ENCODE assay signal across 7 mouse cellular contexts in genomic region chr17:6481590-6481963, GRCm38 (mm10). TPM values are rescaled to one million over a fixed set of nuclear protein-coding genes. Genes with fewer than 3 reads are reported as not detected.
DNase-seq lines count a peak whose midpoint lies in the region; ATAC-seq and TF ChIP-seq lines count a peak whose summit lies in the region.
"Not testable (repeated sequence)": the region's sequence is repeated elsewhere in the genome, so short reads cannot be mapped to it uniquely, and the experiment has no call there.

No protein-coding gene starts in this region.

- H3K27ac ChIP-seq in MEL (ENCODE audit: control insufficient read depth, low read depth, low read length); forebrain, embryonic 11.5 days (ENCODE audit: low read depth, low read length); midbrain, embryonic 10.5 days (replicated peaks); midbrain, embryonic 11.5 days (ENCODE audit: low read depth, low read length); neural tube, embryonic 11.5 days (ENCODE audit: low read depth, low read length); stomach, postnatal 0 days (replicated peaks): not testable (repeated sequence)

- H3K9me3 ChIP-seq in MEL (replicated peaks; ENCODE audit: insufficient read depth, low read length); forebrain, embryonic 11.5 days (ENCODE audit: control insufficient read depth, low read length); midbrain, embryonic 10.5 days (replicated peaks); midbrain, embryonic 11.5 days (ENCODE audit: control insufficient read depth, low read length); neural tube, embryonic 11.5 days (ENCODE audit: control insufficient read depth, low read length); stomach, postnatal 0 days (ENCODE audit: control insufficient read depth, low read length): not testable (repeated sequence)

- TF ChIP-seq CTCF in MEL (IDR thresholded peaks at IDR 0.05 in 2 of 3, conservative IDR thresholded peaks at IDR 0.05 in 1 of 3; ENCODE audit: control insufficient read depth in 1 of 3, insufficient read depth in 1 of 3, low read depth in 2 of 3, low read length in 3 of 3, poor library complexity in 1 of 3, severe bottlenecking in 1 of 3); stomach, postnatal 0 days (IDR thresholded peaks at IDR 0.05; ENCODE audit: low read depth): not testable (repeated sequence)

- not testable (repeated sequence) for TF ChIP-seq EP300 in MEL (IDR thresholded peaks at IDR 0.05; ENCODE audit: low read depth in 1 of 2, low read length in 2 of 2); stomach, postnatal 0 days (optimal IDR thresholded peaks at IDR 0.05)

- not testable (repeated sequence) for H3K9ac ChIP-seq in MEL (ENCODE audit: control insufficient read depth, low read depth, low read length, poor library complexity, severe bottlenecking); forebrain, embryonic 11.5 days (ENCODE audit: low read length); midbrain, embryonic 11.5 days (ENCODE audit: low read length); neural tube, embryonic 11.5 days (ENCODE audit: low read length); stomach, postnatal 0 days (ENCODE audit: low read length)

- TF ChIP-seq POLR2A in MEL (IDR thresholded peaks at IDR 0.05; ENCODE audit: control insufficient read depth in 1 of 2, insufficient read depth in 1 of 2, low read depth in 1 of 2, low read length in 2 of 2, poor library complexity in 1 of 2), result not testable (repeated sequence)

- H3K4me3 ChIP-seq in MEL (ENCODE audit: control insufficient read depth in 1 of 2, insufficient read depth in 1 of 2, low read depth in 2 of 2, low read length in 2 of 2); forebrain, embryonic 11.5 days (ENCODE audit: low read depth, low read length); midbrain, embryonic 10.5 days; midbrain, embryonic 11.5 days (ENCODE audit: low read depth, low read length); neural tube, embryonic 11.5 days (ENCODE audit: low read depth, low read length); stomach, postnatal 0 days (ENCODE audit: low read depth, low read length): not testable (repeated sequence)

- not testable (repeated sequence) for H3K4me1 ChIP-seq in MEL (ENCODE audit: control insufficient read depth in 1 of 2, insufficient read depth in 2 of 2, low read length in 2 of 2); forebrain, embryonic 11.5 days (replicated peaks; ENCODE audit: control insufficient read depth, insufficient read depth, low read length); midbrain, embryonic 10.5 days; midbrain, embryonic 11.5 days (ENCODE audit: control insufficient read depth, insufficient read depth, low read length); neural tube, embryonic 11.5 days (ENCODE audit: control insufficient read depth, insufficient read depth, low read length); stomach, postnatal 0 days (replicated peaks; ENCODE audit: control insufficient read depth, insufficient read depth)

- H3K4me2 ChIP-seq in forebrain, embryonic 11.5 days (ENCODE audit: low read depth, low read length, severe bottlenecking); midbrain, embryonic 11.5 days; neural tube, embryonic 11.5 days (ENCODE audit: low read depth); stomach, postnatal 0 days (replicated peaks; ENCODE audit: low read depth): not testable (repeated sequence)

- not testable (repeated sequence) for ATAC-seq in forebrain, embryonic 11.5 days (replicated peaks; ENCODE audit: low FRiP score); midbrain, embryonic 11.5 days (ENCODE audit: low FRiP score); neural tube, embryonic 11.5 days (ENCODE audit: insufficient read depth, low FRiP score, low TSS enrichment); stomach, postnatal 0 days (ENCODE audit: low FRiP score, low TSS enrichment)

- not testable (repeated sequence) for TF ChIP-seq RAD21 in MEL (IDR thresholded peaks at IDR 0.05; ENCODE audit: low read depth, low read length)

- H3K79me2 ChIP-seq in MEL (ENCODE audit: control insufficient read depth, insufficient read depth, low read length, poor library complexity), result not testable (repeated sequence)

- WGBS in forebrain, embryonic 11.5 days, result 87% methylated on average over 12 of the region's 12 CpGs
- 92% methylated on average over 12 of the region's 12 CpGs for WGBS in midbrain, embryonic 10.5 days
- 87% methylated on average over 12 of the region's 12 CpGs for WGBS in midbrain, embryonic 11.5 days
- 90% methylated on average over 12 of the region's 12 CpGs for WGBS in neural tube, embryonic 11.5 days
- 84% methylated on average over 12 of the region's 12 CpGs for WGBS in stomach, postnatal 0 days

- not testable (repeated sequence) for H3K36me3 ChIP-seq in MEL (ENCODE audit: control insufficient read depth in 1 of 2, insufficient read depth in 2 of 2, low read length in 2 of 2); forebrain, embryonic 11.5 days (ENCODE audit: control insufficient read depth, insufficient read depth, low read length); midbrain, embryonic 10.5 days; midbrain, embryonic 11.5 days (ENCODE audit: control insufficient read depth, insufficient read depth, low read length); neural tube, embryonic 11.5 days (ENCODE audit: control insufficient read depth, insufficient read depth, low read length); stomach, postnatal 0 days (ENCODE audit: control insufficient read depth, insufficient read depth, low read length)

- DNase-seq in MEL (ENCODE audit: low read depth, low spot score) (peak; percentile 1), MN1 (ENCODE audit: low spot score) (peak; percentile 12)
- DNase-seq in forebrain, embryonic 11.5 days (ENCODE audit: low spot score), result peak; percentile 52
- DNase-seq in midbrain, embryonic 10.5 days (ENCODE audit: low spot score), result peak; percentile 10
- DNase-seq in midbrain, embryonic 11.5 days (ENCODE audit: low spot score, missing footprints), result peak; percentile 53
- peak; percentile 6 for DNase-seq in neural tube, embryonic 11.5 days (ENCODE audit: low spot score)
- peak; percentile 14 for DNase-seq in stomach, postnatal 0 days (ENCODE audit: low spot score)

- not testable (repeated sequence) for H3K27me3 ChIP-seq in MEL (ENCODE audit: control insufficient read depth in 1 of 2, insufficient read depth in 2 of 2, low read length in 2 of 2); forebrain, embryonic 11.5 days (ENCODE audit: control insufficient read depth, insufficient read depth, low read length); midbrain, embryonic 10.5 days (ENCODE audit: low read depth, poor library complexity, severe bottlenecking); midbrain, embryonic 11.5 days (ENCODE audit: control insufficient read depth, insufficient read depth, low read length); neural tube, embryonic 11.5 days (ENCODE audit: control insufficient read depth, insufficient read depth, low read length); stomach, postnatal 0 days (ENCODE audit: control insufficient read depth, insufficient read depth, low read length)

RNA-seq across cellular contexts. Expression of gene Dynlt1b, which starts 51.7 kb away (rescaled TPM):
- 162 and 184 TPM in 2 replicates for total RNA-seq in MEL (2012; rRNA removed)
- 100 to 1,000 TPM in 1 of 2 experiments, not detected in 1; 263 TPM for polyA plus RNA-seq in MEL (2012; ENCODE audit: insufficient read depth in 1 of 2, insufficient read length in 2 of 2, low read depth in 1 of 2, low replicate concordance in 2 of 2, missing spikeins in 1 of 2)
- polyA plus RNA-seq in forebrain, embryonic 11.5 days (2014; fragmentation: Nextera tagmentation; extraction: Ambion mirVana), result 530 and 544 TPM in 2 replicates
- 527 and 611 TPM in 2 replicates for polyA plus RNA-seq in midbrain, embryonic 10.5 days (2016; fragmentation: Nextera tagmentation; extraction: Ambion mirVana)
- 673 and 680 TPM in 2 replicates for polyA plus RNA-seq in midbrain, embryonic 11.5 days (2014; fragmentation: Nextera tagmentation; extraction: Ambion mirVana)
- 845 and 923 TPM in 2 replicates for polyA plus RNA-seq in neural tube, embryonic 11.5 days (2014; fragmentation: Nextera tagmentation; extraction: Ambion mirVana)
- 477 and 484 TPM in 2 replicates for polyA plus RNA-seq in stomach, postnatal 0 days (2015; fragmentation: Nextera tagmentation; extraction: Ambion mirVana)

Comparison
In these comparisons a context has a peak if more than half of its experiments do, and no peak if none do; other contexts are left out.
1. DNase-seq: peak in every context shown above with its lines; median percentile 53 in midbrain, embryonic 11.5 days; 52 in forebrain, embryonic 11.5 days; 14 in stomach, postnatal 0 days; 12 in MN1; 10 in midbrain, embryonic 10.5 days; 6 in neural tube, embryonic 11.5 days; 1 in MEL.